Mouse (Mus musculus): ENCODE measurements around the gene Frmpd3. TPM values are rescaled to one million over a fixed set of nuclear protein-coding genes. Genes with fewer than 3 reads are reported as not detected.

The Frmpd3 gene
- 0.79 TPM for polyA plus RNA-seq (2014; fragmentation: Illumina TruSeq; extraction: RNeasy Lipid Tissue Mini Kit (QIAGEN cat#74804); ENCODE audit: low read depth, low replicate concordance)

GRCm38 (mm10) chrX:140341656-140342392, at the start of gene Frmpd3:
TSS of gene Frmpd3 (plus strand) at chrX:140342263.

GRCm38 (mm10) chrX:140456279-140456731, 114.2 kb downstream of the Frmpd3 start, which contains the start of gene Prps1:
TSS of gene Prps1 (plus strand) at chrX:140456613.

Other genes starting within 250 kb of the Frmpd3 start
- 39.0 TPM for gene Prps1, start 114.3 kb downstream of the Frmpd3 start, polyA plus RNA-seq (2014; fragmentation: Illumina TruSeq; extraction: RNeasy Lipid Tissue Mini Kit (QIAGEN cat#74804); ENCODE audit: low read depth, low replicate concordance)